Mouse (Mus musculus) bone marrow, adult 2 months (tissue): Measurements from ENCODE around the gene Ipo13. TPM values are rescaled to one million over a fixed set of nuclear protein-coding genes. Genes with fewer than 3 reads are reported as not detected.

ENCODE experiments used
- H3K27ac ChIP-seq: fragments of 200-500 bp; 2 replicates; pipeline ENCODE4 v1.5.1; 2012; ENCODE audit warnings: low read depth, mild to moderate bottlenecking, control low read depth, inconsistent platforms, low read length; ENCODE audit not compliant: control insufficient read depth, poor library complexity, insufficient read depth
- H3K4me1 ChIP-seq: fragments of 200-500 bp; 2 replicates; pipeline ENCODE4 v1.6.1; 2011; ENCODE audit warnings: low read length; ENCODE audit not compliant: control insufficient read depth, insufficient read depth
- H3K4me3 ChIP-seq: fragments of 200-500 bp; replicated peaks from 2 replicates; pipeline ENCODE3; 2011; ENCODE audit warnings: mild to moderate bottlenecking, low read depth, low read length, control low read depth; ENCODE audit not compliant: control insufficient read depth
- CTCF ChIP-seq: fragments of 200-500 bp; IDR thresholded peaks from 2 replicates; pipeline ENCODE4 v1.5.1; 2011; ENCODE audit warnings: low read length, control low read depth; ENCODE audit not compliant: control insufficient read depth, insufficient read depth
- POLR2A ChIP-seq: fragments of 200-500 bp; IDR thresholded peaks from 2 replicates; pipeline ENCODE4 v1.6.1; 2011; ENCODE audit warnings: low read depth, mild to moderate bottlenecking, control low read depth, low read length, borderline replicate concordance; ENCODE audit not compliant: control insufficient read depth
- WGBS: fragments of 180-500 bp; shearing (Covaris S2); methylation state at CpG from one replicate; pipeline ENCODE4 v1.1.7; 2018; 5-methylcytosine and 5-hydroxymethylcytosine counted together
- polyA plus RNA-seq: library from polyadenylated mRNA; stranded (reverse); fragments of >200 nt; gene quantifications from 2 replicates; pipeline ENCODE4 v1.2.4, GENCODE M21; 2011; ENCODE audit warnings: low replicate concordance; ENCODE audit not compliant: missing spikeins, insufficient read depth, insufficient read length

The Ipo13 gene
- polyA plus RNA-seq, 1 experiment, result 93.1 TPM

GRCm38 (mm10) chr4:117885093-117885492 lies 29.7 kb downstream of the Ipo13 start:
- WGBS, result 89% methylated on average over 10 of the region's 10 CpGs
- TF ChIP-seq CTCF (no peak), POLR2A (no peak)
- H3K4me1 ChIP-seq, result peaks cover 2% of the 10 kb centered on the region; the same call in 1 of the 2 replicates
- H3K27ac ChIP-seq, result no peak overlapping the region
- H3K4me3 ChIP-seq, result no peak overlapping the region

GRCm38 (mm10) chr4:117884146-117884545 lies 30.7 kb downstream of the Ipo13 start:
- Histone ChIP-seq H3K4me1 (peaks cover 2% of the 10 kb centered on the region; the same call in 1 of the 2 replicates), H3K27ac (no peak overlapping the region), H3K4me3 (no peak overlapping the region)
- WGBS, result 60% methylated on average over 1 of the region's 1 CpGs
- TF ChIP-seq POLR2A (no peak), CTCF (no peak)

GRCm38 (mm10) chr4:117882701-117883691 lies 31.8 kb downstream of the Ipo13 start, which contains the start of gene B4galt2:
Gene B4galt2 (minus strand): TSS chr4:117883487.
- H3K4me3 ChIP-seq, result no peak within 1 kb of the TSS
- peaks cover 2% of the 10 kb centered on the region; the same call in 1 of the 2 replicates for H3K4me1 ChIP-seq
- H3K27ac ChIP-seq, result no peak within 1 kb of the TSS
- TF ChIP-seq POLR2A, result no peak
- no peak for TF ChIP-seq CTCF
- 4% methylated on average over 102 of the region's 103 CpGs for WGBS

GRCm38 (mm10) chr4:117878703-117879102 lies 36.1 kb downstream of the Ipo13 start:
- 48% methylated on average over 5 of the region's 5 CpGs for WGBS
- H3K4me3 ChIP-seq, result no peak overlapping the region
- no peaks in the 10 kb centered on the region; the same call in 1 of the 2 replicates for H3K4me1 ChIP-seq
- no peak overlapping the region for H3K27ac ChIP-seq
- TF ChIP-seq POLR2A, result no peak
- TF ChIP-seq CTCF, result no peak

GRCm38 (mm10) chr4:117878301-117878700 lies 36.5 kb downstream of the Ipo13 start:
- no peak overlapping the region for H3K27ac ChIP-seq
- TF ChIP-seq POLR2A, result no peak
- TF ChIP-seq CTCF, result no peak
- WGBS, result 82% methylated on average over 10 of the region's 10 CpGs
- H3K4me1 ChIP-seq, result no peaks in the 10 kb centered on the region
- no peak overlapping the region for H3K4me3 ChIP-seq

- H3K4me3 ChIP-seq, result no peak overlapping the region
- no peak overlapping the region for H3K27ac ChIP-seq
- H3K4me1 ChIP-seq, result no peaks in the 10 kb centered on the region
- 89% methylated on average over 9 of the region's 9 CpGs for WGBS
- TF ChIP-seq POLR2A, result no peak
- no peak for TF ChIP-seq CTCF
Observed at GRCm38 (mm10) chr4:117873615-117874014, 41.2 kb downstream of the Ipo13 start.

GRCm38 (mm10) chr4:117872471-117872886 lies 42.3 kb downstream of the Ipo13 start, which contains the start of gene Ccdc24:
Gene Ccdc24 (minus strand): TSS chr4:117872557.
- Histone ChIP-seq H3K4me1 (no peaks in the 10 kb centered on the region; the same call in 1 of the 2 replicates), H3K4me3 (no peak within 1 kb of the TSS), H3K27ac (no peak within 1 kb of the TSS)
- 32% methylated on average over 14 of the region's 14 CpGs for WGBS
- TF ChIP-seq CTCF (no peak), POLR2A (no peak; the same call in 1 of the 2 replicates)

GRCm38 (mm10) chr4:117871787-117872186 lies 43.0 kb downstream of the Ipo13 start:
- Histone ChIP-seq H3K4me1 (no peaks in the 10 kb centered on the region; the same call in 1 of the 2 replicates), H3K27ac (no peak overlapping the region), H3K4me3 (no peak overlapping the region)
- whole genome bisulfite sequencing, result 86% methylated on average over 7 of the region's 7 CpGs
- TF ChIP-seq POLR2A (no peak), CTCF (no peak)
